Mouse (Mus musculus): ENCODE data around the gene A3galt2.

DNA sequence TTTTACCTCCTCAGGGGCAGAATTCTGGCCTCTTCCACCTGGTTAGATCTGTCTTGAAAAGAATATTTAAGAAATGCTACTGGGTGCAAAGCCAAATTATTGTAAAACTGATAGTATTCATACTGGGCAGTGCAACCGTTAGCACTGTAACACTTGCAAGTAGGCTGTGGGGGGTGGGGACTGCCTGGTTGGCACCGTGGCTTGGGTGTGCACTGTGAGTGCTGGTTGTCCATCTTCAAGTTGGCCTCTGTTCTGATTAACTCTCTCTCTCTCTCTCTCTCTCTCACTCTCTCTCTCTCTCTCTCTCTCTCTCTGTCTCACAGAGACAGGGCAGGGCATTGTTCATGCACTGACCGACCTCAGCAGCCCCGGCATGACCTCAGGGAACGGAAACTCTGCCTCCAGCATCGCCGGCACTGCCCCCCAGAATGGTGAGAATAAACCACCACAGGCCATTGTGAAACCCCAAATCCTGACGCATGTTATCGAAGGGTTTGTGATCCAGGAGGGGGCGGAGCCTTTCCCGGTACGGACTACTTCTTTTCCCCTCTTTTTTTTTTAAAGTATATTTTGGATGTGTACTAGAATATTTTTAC is 12.0 kb upstream of the A3galt2 start:
- TF ChIP-seq GATA1 (IDR thresholded peaks at IDR 0.05; ENCODE audit: borderline replicate concordance, low read length) (no peak), FLI1 (IDR thresholded peaks at IDR 0.05; ENCODE audit: low read length) (no peak)
